Mouse (Mus musculus): ENCODE data around the gene Slc4a8. TPM values are rescaled to one million over a fixed set of nuclear protein-coding genes. Genes with fewer than 3 reads are reported as not detected.
"Not testable (repeated sequence)": the region's sequence is repeated elsewhere in the genome, so short reads cannot be mapped to it uniquely, and the experiment has no call there.

Slc4a8 gene
- polyA plus RNA-seq, 1 experiment from 2014 or later: 33.0 TPM

GRCm38 (mm10) chr15:100818860-100819259, 57.3 kb downstream of the Slc4a8 start:
- H3K4me3 ChIP-seq: no peak overlapping the region
- H3K4me2 ChIP-seq: no peak overlapping the region
- H3K36me3 ChIP-seq (replicated peaks): peaks cover 21% of the 10 kb centered on the region; the same call in 1 of the 2 replicates
- H3K9me3 ChIP-seq: no peaks in the 10 kb centered on the region
- no peak overlapping the region for H3K27ac ChIP-seq
- H3K4me1 ChIP-seq: no peaks in the 10 kb centered on the region
- ATAC-seq (replicated peaks): no peak
- no peak overlapping the region for H3K9ac ChIP-seq
- 0 out of 2 replicates have a peak, but pooled peaks cover 5% of the 10 kb centered on the region for H3K27me3 ChIP-seq (replicated peaks)
- WGBS: 86% methylated on average over 3 of the region's 3 CpGs

DNA sequence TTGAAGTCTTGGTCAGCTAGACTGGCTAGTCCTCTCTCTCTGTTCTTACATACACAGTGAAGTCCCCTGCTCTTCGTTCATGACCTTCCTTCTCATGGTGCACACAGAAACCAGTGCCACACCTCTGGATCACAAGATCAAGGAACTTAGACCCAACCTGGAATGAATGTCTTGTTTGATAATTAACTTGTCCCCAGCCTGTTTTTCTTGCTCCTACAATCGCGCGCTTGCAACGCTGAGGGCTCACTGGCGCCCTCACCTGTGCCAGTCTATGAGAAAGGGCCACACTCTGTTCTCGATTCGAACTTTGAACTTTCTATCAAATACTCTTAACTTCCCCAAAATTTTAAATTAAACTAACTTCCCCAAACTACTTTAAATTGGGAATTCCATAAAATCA, 60.3 kb downstream of the Slc4a8 start:
- Histone ChIP-seq H3K36me3 (replicated peaks) (0 out of 2 replicates have a peak, but pooled peaks cover 13% of the 10 kb centered on the region), H3K9me3 (no peaks in the 10 kb centered on the region), H3K4me2 (no peak overlapping the region), H3K27me3 (replicated peaks) (peaks cover 17% of the 10 kb centered on the region; the same call in 1 of the 2 replicates), H3K27ac (no peak overlapping the region), H3K4me3 (no peak overlapping the region), H3K9ac (no peak overlapping the region), H3K4me1 (peaks cover 10% of the 10 kb centered on the region; the same call in 1 of the 2 replicates)
- no peak for ATAC-seq (replicated peaks)
- WGBS: 60% methylated on average over 8 of the region's 8 CpGs

- not testable (repeated sequence) for H3K9me3 ChIP-seq; H3K4me3 ChIP-seq; H3K9ac ChIP-seq; H3K36me3 ChIP-seq (replicated peaks); ATAC-seq (replicated peaks); H3K27ac ChIP-seq; H3K4me1 ChIP-seq; H3K4me2 ChIP-seq
- WGBS: 79% methylated on average over 4 of the region's 4 CpGs
- peaks cover 17% of the 10 kb centered on the region; the same call in 1 of the 2 replicates for H3K27me3 ChIP-seq (replicated peaks)
Measured at GRCm38 (mm10) chr15:100822370-100822769, 60.8 kb downstream of the Slc4a8 start.

DNA sequence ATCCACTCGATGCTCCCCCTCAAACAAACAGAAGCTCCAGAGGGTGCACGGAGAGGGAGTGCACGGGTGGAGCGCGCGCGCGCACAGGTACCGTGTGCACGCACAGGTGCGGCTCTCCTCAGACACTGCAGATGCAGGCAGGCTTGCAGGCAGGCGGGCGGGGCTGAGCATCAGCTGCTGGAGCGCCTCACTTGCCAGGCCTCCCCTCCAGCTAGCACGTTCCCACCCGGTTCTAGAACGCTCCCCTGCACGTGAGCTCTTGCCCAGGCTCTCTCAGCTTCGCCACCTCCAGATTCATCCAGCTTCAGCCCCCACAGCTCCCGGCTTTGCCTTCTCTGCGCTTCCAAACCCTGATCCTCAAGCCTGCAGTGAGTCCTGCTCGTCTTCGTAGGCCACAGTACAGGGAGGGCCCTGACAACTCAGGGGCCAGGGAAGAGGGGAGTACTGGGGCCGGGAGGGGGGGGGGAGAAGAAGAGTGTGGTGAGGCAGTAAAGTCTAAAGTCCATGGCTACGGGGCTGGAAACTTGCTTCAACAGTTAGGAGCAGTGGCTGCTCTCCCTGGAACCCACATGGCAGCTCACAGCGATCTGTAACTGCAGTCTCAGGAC, 63.8 kb downstream of the Slc4a8 start:
- peak; percentile 75; the same call in 1 of the 2 replicates for ATAC-seq (replicated peaks)
- Histone ChIP-seq H3K36me3 (replicated peaks) (no peaks in the 10 kb centered on the region), H3K4me2 (peak overlapping the region; percentile 55), H3K4me1 (peaks cover 10% of the 10 kb centered on the region; the same call in 1 of the 2 replicates), H3K9ac (peak overlapping the region; percentile 35; the same call in 1 of the 2 replicates), H3K27me3 (replicated peaks) (peaks cover 17% of the 10 kb centered on the region; the same call in 1 of the 2 replicates), H3K27ac (no peak overlapping the region), H3K4me3 (peak overlapping the region; percentile 27), H3K9me3 (no peaks in the 10 kb centered on the region)
- 19% methylated on average over 26 of the region's 26 CpGs for WGBS

DNA sequence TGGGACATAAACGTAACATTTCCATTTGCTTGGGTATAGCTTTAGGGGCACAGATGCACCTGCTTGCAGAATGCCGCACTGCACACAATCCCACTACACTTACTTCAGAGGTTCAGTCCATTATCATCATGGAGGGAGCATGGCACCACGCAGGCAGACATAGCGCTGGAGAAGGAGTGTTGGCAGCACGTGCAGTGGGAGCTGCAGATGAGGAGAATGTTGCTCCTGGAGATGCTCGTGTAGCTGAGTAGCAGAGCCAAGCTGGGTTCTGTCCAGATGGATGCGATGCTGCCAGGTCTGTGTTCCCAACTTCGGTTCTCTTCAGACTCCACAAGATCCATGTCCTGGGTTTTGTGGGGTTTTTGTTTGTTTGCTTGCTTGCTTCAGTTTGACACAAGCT, 64.5 kb downstream of the Slc4a8 start:
- Histone ChIP-seq H3K4me2 (no peak overlapping the region), H3K36me3 (replicated peaks) (no peaks in the 10 kb centered on the region), H3K9ac (no peak overlapping the region), H3K27me3 (replicated peaks) (peaks cover 17% of the 10 kb centered on the region; the same call in 1 of the 2 replicates), H3K4me1 (peaks cover 10% of the 10 kb centered on the region; the same call in 1 of the 2 replicates), H3K9me3 (no peaks in the 10 kb centered on the region), H3K27ac (no peak overlapping the region), H3K4me3 (no peak overlapping the region)
- no peak for ATAC-seq (replicated peaks)
- WGBS: 81% methylated on average over 8 of the region's 8 CpGs

- no peak for ATAC-seq (replicated peaks)
- H3K4me3 ChIP-seq: no peak overlapping the region
- no peak overlapping the region for H3K27ac ChIP-seq
- peaks cover 13% of the 10 kb centered on the region; the same call in 1 of the 2 replicates for H3K27me3 ChIP-seq (replicated peaks)
- no peak overlapping the region for H3K4me2 ChIP-seq
- H3K9ac ChIP-seq: no peak overlapping the region
- no peaks in the 10 kb centered on the region for H3K9me3 ChIP-seq
- WGBS: 82% methylated on average over 9 of the region's 9 CpGs
- H3K4me1 ChIP-seq: peaks cover 9% of the 10 kb centered on the region; the same call in 1 of the 2 replicates
- no peaks in the 10 kb centered on the region for H3K36me3 ChIP-seq (replicated peaks)
Measured at GRCm38 (mm10) chr15:100829775-100830174, 68.2 kb downstream of the Slc4a8 start.

- H3K4me2 ChIP-seq: no peak overlapping the region
- WGBS: 58% methylated on average over 6 of the region's 6 CpGs
- no peaks in the 10 kb centered on the region for H3K4me1 ChIP-seq
- ATAC-seq (replicated peaks): no peak
- no peak overlapping the region for H3K4me3 ChIP-seq
- no peak overlapping the region for H3K27ac ChIP-seq
- H3K36me3 ChIP-seq (replicated peaks): no peaks in the 10 kb centered on the region
- H3K9ac ChIP-seq: no peak overlapping the region
- no peaks in the 10 kb centered on the region for H3K9me3 ChIP-seq
- peaks cover 5% of the 10 kb centered on the region; the same call in 1 of the 2 replicates for H3K27me3 ChIP-seq (replicated peaks)
Measured at GRCm38 (mm10) chr15:100830682-100831081, 69.1 kb downstream of the Slc4a8 start.

GRCm38 (mm10) chr15:100832144-100832543, 70.6 kb downstream of the Slc4a8 start:
- Histone ChIP-seq H3K36me3 (replicated peaks) (no peaks in the 10 kb centered on the region), H3K9ac (no peak overlapping the region), H3K27ac (no peak overlapping the region), H3K4me3 (no peak overlapping the region), H3K4me1 (no peaks in the 10 kb centered on the region), H3K27me3 (replicated peaks) (no peaks in the 10 kb centered on the region), H3K4me2 (no peak overlapping the region), H3K9me3 (no peaks in the 10 kb centered on the region)
- 84% methylated on average over 8 of the region's 8 CpGs for WGBS
- no peak for ATAC-seq (replicated peaks)

DNA sequence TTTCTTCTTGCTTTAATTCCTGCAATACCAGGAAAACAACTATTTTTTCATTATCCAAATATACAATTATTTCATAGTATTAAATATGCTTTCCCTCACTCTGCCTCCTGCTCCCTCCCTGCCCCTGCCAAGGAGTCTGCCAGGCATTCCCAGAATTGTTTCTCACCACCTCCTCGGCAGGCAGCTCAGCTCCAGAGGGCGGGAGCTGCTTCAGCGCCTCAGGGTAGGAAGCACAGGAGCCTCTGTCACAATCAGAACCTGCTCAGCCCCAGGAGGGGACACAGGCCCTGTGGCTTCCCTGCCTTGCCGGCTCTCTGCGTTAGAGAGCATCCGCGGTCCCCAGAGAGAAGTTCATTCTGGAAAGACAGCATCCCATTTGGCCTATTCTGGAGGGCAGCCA, 71.2 kb downstream of the Slc4a8 start:
- H3K9me3 ChIP-seq: no peaks in the 10 kb centered on the region
- ATAC-seq (replicated peaks): no peak
- no peak overlapping the region for H3K4me3 ChIP-seq
- H3K4me2 ChIP-seq: no peak overlapping the region
- WGBS: 28% methylated on average over 7 of the region's 7 CpGs
- H3K27me3 ChIP-seq (replicated peaks): no peaks in the 10 kb centered on the region
- H3K4me1 ChIP-seq: no peaks in the 10 kb centered on the region
- H3K27ac ChIP-seq: no peak overlapping the region
- no peak overlapping the region for H3K9ac ChIP-seq
- no peaks in the 10 kb centered on the region for H3K36me3 ChIP-seq (replicated peaks)

DNA sequence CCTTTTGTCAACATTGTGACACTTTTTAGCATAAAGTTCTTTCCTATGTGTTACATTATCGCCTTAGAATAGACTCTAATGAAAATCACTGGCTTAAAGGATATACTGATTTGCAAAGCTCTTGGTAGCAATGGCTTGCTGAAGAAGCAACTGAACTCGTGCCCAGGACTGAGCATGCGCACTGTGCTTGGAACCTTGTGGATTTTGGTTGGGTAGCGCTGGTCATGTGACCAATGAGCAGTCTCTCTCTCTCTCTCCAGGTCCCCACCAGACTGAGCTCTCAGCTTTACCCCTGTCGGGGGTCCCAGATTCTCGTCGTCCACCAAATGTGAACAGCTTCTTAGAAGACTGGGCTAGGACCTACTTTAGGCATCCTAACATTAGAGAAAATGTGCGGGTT, 75.2 kb downstream of the Slc4a8 start:
- Histone ChIP-seq H3K4me3 (no peak overlapping the region), H3K4me1 (0 out of 2 replicates have a peak, but pooled peaks cover 2% of the 10 kb centered on the region), H3K9me3 (no peaks in the 10 kb centered on the region), H3K9ac (no peak overlapping the region), H3K27ac (no peak overlapping the region), H3K36me3 (replicated peaks) (no peaks in the 10 kb centered on the region), H3K4me2 (no peak overlapping the region), H3K27me3 (replicated peaks) (no peaks in the 10 kb centered on the region)
- WGBS: 85% methylated on average over 8 of the region's 8 CpGs
- ATAC-seq (replicated peaks): no peak

DNA sequence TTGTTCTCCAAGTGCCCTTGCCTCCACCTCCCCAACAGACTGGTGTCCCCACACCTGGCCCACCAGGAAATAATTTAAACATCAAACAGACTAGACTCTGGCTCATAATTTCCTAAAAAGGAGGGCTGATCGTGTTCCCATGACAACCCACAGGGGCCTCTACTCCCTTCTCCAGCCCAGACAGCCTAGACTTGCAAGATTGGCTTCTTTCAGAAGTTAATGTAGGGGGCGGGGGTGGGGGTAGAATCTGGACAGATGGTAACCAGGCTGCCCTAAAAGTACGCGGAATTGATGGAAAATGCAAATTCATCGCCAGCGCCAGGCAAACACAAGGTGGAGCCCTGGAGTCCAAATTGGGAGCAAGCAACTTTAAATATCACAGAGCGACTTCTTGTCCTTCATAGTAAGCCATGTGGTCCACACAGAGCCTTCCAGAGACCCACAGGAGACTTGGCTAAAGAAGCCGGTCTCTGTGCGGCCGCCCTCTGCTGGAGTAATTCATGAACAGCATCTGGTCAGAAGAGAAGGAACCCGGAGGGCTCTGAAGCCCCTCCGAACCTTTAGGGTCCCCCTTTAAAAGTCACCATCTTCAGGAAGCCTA, 77.2 kb downstream of the Slc4a8 start:
- 49% methylated on average over 12 of the region's 12 CpGs for WGBS
- no peak overlapping the region for H3K9ac ChIP-seq
- ATAC-seq (replicated peaks): no peak
- H3K27ac ChIP-seq: no peak overlapping the region
- no peaks in the 10 kb centered on the region for H3K9me3 ChIP-seq
- H3K4me2 ChIP-seq: no peak overlapping the region
- H3K27me3 ChIP-seq (replicated peaks): no peaks in the 10 kb centered on the region
- no peak overlapping the region for H3K4me3 ChIP-seq
- 0 out of 2 replicates have a peak, but pooled peaks cover 2% of the 10 kb centered on the region for H3K4me1 ChIP-seq
- H3K36me3 ChIP-seq (replicated peaks): no peaks in the 10 kb centered on the region

- Histone ChIP-seq H3K4me1 (no peaks in the 10 kb centered on the region), H3K4me2 (no peak overlapping the region), H3K27ac (no peak overlapping the region), H3K4me3 (no peak overlapping the region), H3K9me3 (no peaks in the 10 kb centered on the region), H3K27me3 (replicated peaks) (no peaks in the 10 kb centered on the region), H3K9ac (no peak overlapping the region), H3K36me3 (replicated peaks) (no peaks in the 10 kb centered on the region)
- ATAC-seq (replicated peaks): no peak
- 90% methylated on average over 7 of the region's 7 CpGs for WGBS
Measured at GRCm38 (mm10) chr15:100844336-100844735, 82.8 kb downstream of the Slc4a8 start.
